Mouse (Mus musculus) urinary bladder, postnatal 36 days (tissue): Measurements from ENCODE around the gene Aen.

ENCODE experiments used
- DNase-seq, 2 experiments: peaks; one replicate each; pipeline ENCODE4 v3.0.0; 2022; ENCODE audit warnings: low spot score in 2 of 2, mixed read lengths in 1 of 2

Gene Aen

DNA sequence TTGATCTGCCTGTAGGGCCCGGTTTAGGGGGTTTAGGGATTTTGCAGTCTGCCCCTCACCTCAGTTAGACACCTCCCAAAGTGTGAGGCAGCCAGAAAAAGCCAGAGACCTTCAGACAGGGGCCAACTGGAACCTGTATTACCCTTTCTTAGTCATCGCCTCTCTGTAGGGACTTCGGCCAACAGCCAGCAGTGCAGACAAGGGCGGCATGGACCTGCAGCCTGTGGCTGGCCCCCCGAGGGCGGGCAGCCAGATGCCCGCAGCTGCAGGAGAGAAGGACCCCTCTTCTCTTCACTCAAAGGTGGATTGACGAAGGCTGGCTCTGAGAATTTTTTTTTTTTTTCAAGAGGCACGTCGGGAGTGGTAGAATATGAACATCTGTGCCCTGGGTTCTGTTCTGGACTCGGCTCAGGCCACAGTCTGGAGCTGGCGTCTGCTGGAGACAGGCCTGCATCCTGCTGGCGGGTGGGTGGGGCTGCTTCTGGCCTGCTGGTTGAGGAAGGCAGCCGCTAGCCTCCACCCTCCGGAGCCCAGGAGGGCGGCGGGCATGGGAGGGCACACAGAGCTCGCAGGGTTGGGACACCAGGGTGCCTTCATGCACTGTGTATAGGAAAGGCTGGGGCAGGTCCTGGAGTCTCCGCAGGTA, 43.4 kb downstream of the Aen start:
- no peak for DNase-seq

DNA sequence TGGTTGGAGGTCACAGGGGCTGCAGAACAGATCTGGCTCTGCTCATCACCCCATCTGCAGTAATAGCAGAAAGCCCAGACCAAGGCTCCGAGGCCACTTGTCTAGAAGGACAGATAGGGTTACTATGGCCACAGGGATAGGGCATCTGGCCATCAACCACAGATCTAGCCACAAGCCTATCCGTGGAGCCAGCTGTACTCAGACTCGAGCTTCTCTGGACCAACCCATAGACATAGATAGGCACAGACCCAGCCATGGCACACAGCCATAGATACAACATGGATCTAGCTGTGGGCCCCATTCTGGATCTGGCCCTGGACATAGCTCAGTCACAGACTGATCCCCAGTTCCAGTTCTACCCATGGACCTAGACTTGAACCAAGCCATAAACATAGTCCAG, 45.3 kb downstream of the Aen start:
- no peak for DNase-seq

DNA sequence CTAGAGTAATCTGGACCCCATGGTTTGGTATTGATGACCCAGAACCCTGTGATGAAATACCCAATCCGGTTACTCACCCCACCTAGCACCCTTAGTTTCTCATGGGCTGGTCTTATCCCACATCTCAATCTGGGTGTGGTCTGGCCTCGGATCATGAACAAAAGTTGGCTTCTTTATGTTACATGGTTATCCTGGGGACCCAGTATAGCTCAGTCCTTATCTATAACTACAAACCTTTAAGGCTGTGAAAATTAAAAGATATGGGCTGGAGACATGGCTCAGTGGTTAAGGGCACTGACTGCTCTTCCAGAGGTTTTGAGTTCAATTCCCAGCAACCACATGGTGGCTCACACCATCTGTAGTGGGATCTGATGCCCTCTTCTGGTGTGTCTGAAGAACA, 46.9 kb downstream of the Aen start:
- DNase-seq = no peak

DNA sequence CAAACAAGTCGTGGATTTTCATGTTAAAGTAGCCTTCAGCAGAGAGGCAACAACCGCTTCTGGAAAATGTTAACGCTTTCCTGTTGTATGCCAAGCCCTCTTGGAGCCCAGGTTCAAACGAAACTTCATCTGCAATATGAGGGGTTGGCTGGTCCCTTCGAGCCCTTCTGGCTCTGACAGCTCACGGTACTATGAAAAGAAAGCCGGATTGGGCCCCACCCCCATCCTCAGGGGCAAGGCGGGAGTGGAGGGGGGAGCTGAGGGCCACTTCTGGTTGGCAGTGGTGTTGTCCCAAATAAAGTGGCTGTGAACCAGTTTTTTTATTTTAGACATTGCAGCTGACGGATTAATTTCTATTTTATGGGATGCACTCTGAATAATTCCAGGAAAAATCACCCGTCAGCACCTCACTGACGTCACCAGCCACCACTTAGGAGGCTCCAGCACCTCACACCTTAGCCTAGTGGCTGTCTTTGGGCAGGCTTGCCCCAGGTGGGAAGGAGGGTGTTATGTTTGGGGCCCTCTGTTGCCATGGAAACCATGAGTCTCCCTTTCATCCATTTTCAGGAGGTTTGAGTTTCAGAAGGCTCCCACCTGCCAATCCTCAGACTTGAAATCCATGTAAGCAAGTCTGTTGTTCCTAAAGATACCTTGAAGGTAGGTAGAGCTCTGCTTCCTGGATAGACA, 58.4 kb downstream of the Aen start:
- DNase-seq = no peak

DNA sequence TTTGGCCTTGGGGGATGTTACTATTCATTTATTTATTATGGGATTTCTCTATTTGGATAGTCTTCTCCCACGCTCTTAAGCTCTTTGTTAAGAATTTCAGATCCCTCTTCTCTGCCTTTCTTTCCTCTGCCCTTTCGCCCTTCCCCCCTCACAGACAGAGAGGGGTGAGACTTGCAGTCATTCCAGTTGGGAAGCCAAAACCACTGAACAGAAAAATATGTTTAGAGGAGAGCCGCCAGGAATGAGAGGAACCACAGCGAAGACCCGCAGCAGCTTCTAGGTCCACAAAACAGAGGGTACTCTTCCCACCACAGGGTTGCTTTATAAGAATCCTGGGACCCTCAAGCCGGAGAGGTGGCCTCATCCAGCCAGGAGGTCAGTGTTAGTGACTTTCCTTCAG, 59.0 kb downstream of the Aen start:
- DNase-seq = no peak

DNA sequence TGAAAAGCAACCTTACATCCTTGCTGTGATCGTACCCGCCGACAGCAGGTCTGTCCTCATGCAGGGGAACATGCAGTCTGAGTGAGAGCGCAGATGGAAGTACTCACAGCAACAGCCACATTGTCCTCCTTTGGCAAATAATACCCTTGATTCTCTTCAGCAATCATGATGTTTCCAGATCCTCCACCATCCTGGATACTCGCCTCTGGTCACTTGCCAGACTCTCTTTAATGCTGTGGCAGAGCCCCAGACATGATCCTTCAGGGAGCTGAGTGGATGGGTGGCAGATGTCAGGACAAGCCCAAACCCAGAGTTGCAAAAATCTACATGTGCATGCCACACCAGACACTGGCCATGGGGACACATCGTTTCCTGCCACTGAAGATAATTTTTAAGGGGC, 59.4 kb downstream of the Aen start:
- no peak for DNase-seq

DNA sequence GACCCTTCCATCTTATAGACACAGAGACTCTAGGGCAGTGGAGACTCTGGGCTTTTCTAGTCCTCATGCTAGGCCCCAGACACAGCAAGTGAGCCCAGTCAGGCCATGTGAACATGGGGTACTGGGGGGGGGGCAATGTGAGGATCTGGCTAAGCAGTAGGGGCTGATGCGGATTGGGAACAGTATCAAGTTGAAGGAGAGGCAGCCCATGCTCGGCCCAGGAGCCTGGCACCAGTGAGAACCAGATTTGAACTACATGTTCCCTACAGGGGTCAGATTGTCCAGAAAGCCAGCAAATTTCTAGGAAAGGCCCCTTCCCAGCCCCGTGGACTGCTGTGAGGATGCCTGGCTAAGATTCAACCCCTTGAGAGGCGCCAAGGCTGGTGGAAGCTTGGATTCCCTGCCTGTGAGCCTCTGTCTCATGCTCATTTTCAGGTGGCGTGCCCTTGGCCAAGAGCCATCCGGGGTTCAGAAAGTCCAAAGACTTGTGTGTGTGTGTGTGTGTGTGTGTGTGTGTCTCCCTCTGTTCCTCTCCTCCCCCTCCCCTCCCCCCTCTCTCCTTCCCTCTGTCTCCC, 62.9 kb downstream of the Aen start:
- no peak for DNase-seq
